8 mouse cellular contexts compared by ENCODE assay signal in the genomic region with DNA sequence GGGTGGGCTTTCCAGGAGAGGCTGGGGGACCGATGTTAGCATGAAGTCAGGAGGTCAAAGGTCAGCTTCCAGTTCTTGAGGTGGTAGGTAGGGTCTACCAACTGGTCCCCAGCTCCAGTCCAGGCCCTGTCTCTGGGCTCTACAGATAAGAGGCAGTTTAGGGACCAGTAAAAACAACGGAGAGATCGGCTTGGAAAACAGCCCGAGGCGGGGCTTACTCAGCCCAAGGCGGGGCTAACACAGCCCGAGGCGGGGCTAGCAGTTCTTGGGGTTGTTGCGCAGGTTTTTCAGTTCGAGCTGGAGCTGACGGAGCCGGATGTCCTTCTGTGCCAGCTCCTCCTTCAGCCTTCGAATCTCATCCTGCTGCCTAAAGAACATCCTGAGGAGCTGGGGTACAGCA.
DNase-seq lines count a peak whose midpoint lies in the region; ATAC-seq lines count a peak whose summit lies in the region.

No protein-coding gene starts in this region.

- H3K27me3 ChIP-seq in hindbrain, embryonic 16.5 days (replicated peaks; ENCODE audit: control insufficient read depth, insufficient read depth, low read length): no peaks in the 10 kb centered on the region

- peak overlapping the region; percentile 25 for H3K4me2 ChIP-seq in hindbrain, embryonic 16.5 days (ENCODE audit: low read length)

- peak; percentile 46; the same call in 1 of the 2 replicates for ATAC-seq in hindbrain, embryonic 16.5 days
- peak; percentile 91 for ATAC-seq in megakaryocyte progenitor cell, adult 5-6 weeks (replicated peaks; ENCODE audit: poor library complexity)

- peak overlapping the region; percentile 31 for H3K9ac ChIP-seq in hindbrain, embryonic 16.5 days (ENCODE audit: low read depth, low read length)

- no peak overlapping the region for H3K27ac ChIP-seq in hindbrain, embryonic 16.5 days (ENCODE audit: low read depth, low read length)

- DNase-seq in adrenal gland, adult 8-10 months: peak; percentile 84
- peak; percentile 70 to 80 for DNase-seq in cerebellum, postnatal 25 days
- peak; percentile 69 for DNase-seq in gastrocnemius, postnatal 10 days
- peak; percentile 41 for DNase-seq in left cerebral cortex, postnatal 4 days
- DNase-seq in spleen, adult 18-20 months: peak; percentile 41 to 58
- no peak for DNase-seq in frontal cortex, postnatal 14 days (ENCODE audit: low spot score in 2 of 2)

- H3K4me3 ChIP-seq in hindbrain, embryonic 16.5 days (ENCODE audit: low read length): no peak overlapping the region

- H3K9me3 ChIP-seq in hindbrain, embryonic 16.5 days (ENCODE audit: control insufficient read depth, low read length): no peaks in the 10 kb centered on the region

- WGBS in hindbrain, embryonic 16.5 days: 12% methylated on average over 13 of the region's 13 CpGs

- peaks cover 18% of the 10 kb centered on the region for H3K36me3 ChIP-seq in hindbrain, embryonic 16.5 days (ENCODE audit: control insufficient read depth, insufficient read depth, low read length)

- intact Hi-C loops in left cerebral cortex, postnatal 4 days (cut with DNase I): no loop called here

- H3K4me1 ChIP-seq in hindbrain, embryonic 16.5 days (ENCODE audit: control insufficient read depth, insufficient read depth, low read depth, low read length): peaks cover 8% of the 10 kb centered on the region

Comparison
In these comparisons a context has a peak if more than half of its experiments do, and no peak if none do; other contexts are left out.
1. DNase-seq: peak in adrenal gland, adult 8-10 months (single experiment), cerebellum, postnatal 25 days (2 of 2), gastrocnemius, postnatal 10 days (single experiment), left cerebral cortex, postnatal 4 days (single experiment) and spleen, adult 18-20 months (2 of 2); none in frontal cortex, postnatal 14 days (0 of 2).